21 mouse cellular contexts compared by ENCODE assay signal in the genomic region with DNA sequence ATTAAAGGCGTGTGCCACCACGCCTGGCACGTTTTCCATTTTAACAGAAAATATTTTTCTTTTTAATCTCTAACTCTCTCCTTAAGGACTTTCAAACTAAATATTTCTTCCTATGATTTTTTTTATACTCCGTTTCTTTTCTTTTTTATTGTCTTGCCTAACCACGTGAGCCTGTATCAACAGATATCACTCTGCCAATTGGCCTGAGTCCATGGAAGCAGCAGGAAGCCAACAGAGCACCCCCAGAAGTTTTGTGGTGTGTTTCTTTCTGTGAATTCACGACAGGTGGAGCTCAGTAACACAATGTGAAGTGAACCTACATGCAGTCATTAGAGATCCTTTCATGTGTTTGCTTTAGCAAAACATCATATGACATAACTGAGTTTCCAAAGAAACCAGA.
"Had no signal": no experiment of that assay in that cellular context is flagged by ENCODE, and none has a peak within 500 bp of the region (broad histone marks: within the 10 kb centered on the region; RNA-seq: fewer than 3 reads in every experiment).

No protein-coding gene starts in this region.

- H3K9ac ChIP-seq: liver, embryonic 12.5 days; liver, embryonic 14.5 days; lung, embryonic 15.5 days; midbrain, embryonic 12.5 days; neural tube, embryonic 13.5 days; neural tube, embryonic 15.5 days; stomach, embryonic 15.5 days had no signal

- H3K27ac ChIP-seq: liver, embryonic 12.5 days; liver, embryonic 14.5 days; lung, embryonic 15.5 days; midbrain, embryonic 10.5 days; midbrain, embryonic 12.5 days; neural tube, embryonic 13.5 days; neural tube, embryonic 15.5 days; stomach, embryonic 15.5 days; stomach, postnatal 0 days had no signal

- DNase-seq: lung, adult 18-20 months; lung, postnatal 14 days; lung, postnatal 4 days; midbrain, embryonic 14.5 days; retina, postnatal 1 day; right cerebral cortex, adult 18-20 months; thymus, adult 2 months; thymus, postnatal 25 days; thymus, postnatal 4 days had no signal

- ATAC-seq: liver, embryonic 12.5 days; midbrain, embryonic 16.5 days had no signal

- H3K4me3 ChIP-seq: liver, embryonic 12.5 days; lung, embryonic 15.5 days; megakaryocyte, embryonic 14.5 days; midbrain, embryonic 10.5 days; midbrain, embryonic 12.5 days; myocyte; neural tube, embryonic 13.5 days; neural tube, embryonic 15.5 days; stomach, embryonic 15.5 days had no signal

- H3K36me3 ChIP-seq: liver, embryonic 12.5 days; lung, embryonic 15.5 days; midbrain, embryonic 10.5 days; midbrain, embryonic 12.5 days; neural tube, embryonic 13.5 days; neural tube, embryonic 15.5 days; stomach, embryonic 15.5 days had no signal

- H3K9me3 ChIP-seq: liver, embryonic 12.5 days; lung, embryonic 15.5 days; midbrain, embryonic 10.5 days; midbrain, embryonic 12.5 days; neural tube, embryonic 13.5 days; neural tube, embryonic 15.5 days; stomach, embryonic 15.5 days had no signal

- H3K27me3 ChIP-seq: liver, embryonic 12.5 days; lung, embryonic 15.5 days; midbrain, embryonic 12.5 days; neural tube, embryonic 13.5 days; neural tube, embryonic 15.5 days; stomach, embryonic 15.5 days had no signal

- H3K4me2 ChIP-seq: liver, embryonic 12.5 days; lung, embryonic 15.5 days; midbrain, embryonic 12.5 days; neural tube, embryonic 13.5 days; neural tube, embryonic 15.5 days; stomach, embryonic 15.5 days had no signal

- H3K4me1 ChIP-seq: lung, embryonic 15.5 days; midbrain, embryonic 10.5 days; midbrain, embryonic 12.5 days; neural tube, embryonic 15.5 days; stomach, embryonic 15.5 days had no signal
